In genomic region chr9:114892974-114893373, GRCm38 (mm10) we compare ENCODE assay signal across 30 mouse cellular contexts. TPM values are rescaled to one million over a fixed set of nuclear protein-coding genes. Genes with fewer than 3 reads are reported as not detected.
DNase-seq lines count a peak whose midpoint lies in the region; ATAC-seq and TF ChIP-seq lines count a peak whose summit lies in the region.
"Had no signal": no experiment of that assay in that cellular context is flagged by ENCODE, and none has a peak within 500 bp of the region (broad histone marks: within the 10 kb centered on the region; RNA-seq: fewer than 3 reads in every experiment).

No protein-coding gene starts in this region.

- peak; percentile 35; the same call in 1 of the 2 replicates for ATAC-seq in lung, embryonic 15.5 days (ENCODE audit: borderline replicate concordance, extremely low read depth, low FRiP score, low TSS enrichment)
- no peak for ATAC-seq in intestine, postnatal 0 days
- ATAC-seq in kidney, embryonic 15.5 days (replicated peaks; ENCODE audit: low FRiP score): no peak
- ATAC-seq: activated CD4-positive, CD25-positive, alpha-beta regulatory T cell, adult 4 months; CD4-positive, CD25-positive, alpha-beta regulatory T cell, adult 4 months; forebrain, embryonic 15.5 days had no signal

- TF ChIP-seq CTCF in intestine, postnatal 0 days (IDR thresholded peaks at IDR 0.05; ENCODE audit: low read depth): no peak

- no peaks in the 10 kb centered on the region for H3K36me3 ChIP-seq in lung, embryonic 15.5 days
- no peaks in the 10 kb centered on the region for H3K36me3 ChIP-seq in intestine, postnatal 0 days (ENCODE audit: control insufficient read depth, insufficient read depth)
- no peaks in the 10 kb centered on the region for H3K36me3 ChIP-seq in kidney, embryonic 15.5 days
- H3K36me3 ChIP-seq: embryonic facial prominence, embryonic 10.5 days; embryonic facial prominence, embryonic 13.5 days; forebrain, embryonic 12.5 days; forebrain, embryonic 15.5 days; heart, embryonic 12.5 days; heart, embryonic 15.5 days; hindbrain, embryonic 10.5 days had no signal

- no peak overlapping the region for H3K4me3 ChIP-seq in lung, embryonic 15.5 days
- no peak overlapping the region for H3K4me3 ChIP-seq in intestine, postnatal 0 days (ENCODE audit: low read depth, low read length)
- no peak overlapping the region for H3K4me3 ChIP-seq in kidney, embryonic 15.5 days (replicated peaks)
- H3K4me3 ChIP-seq: embryonic facial prominence, embryonic 10.5 days; embryonic facial prominence, embryonic 13.5 days; erythroblast, embryonic 14.5 days; forebrain, embryonic 12.5 days; forebrain, embryonic 15.5 days; heart, embryonic 12.5 days; heart, embryonic 15.5 days; hindbrain, embryonic 10.5 days; hindbrain, embryonic 13.5 days had no signal

- no peak for DNase-seq in lung, adult 18-20 months
- peak; percentile 21 for DNase-seq in lung, postnatal 10 days
- DNase-seq in lung, postnatal 25 days (ENCODE audit: low spot score): no peak
- DNase-seq in thymus, adult 18-20 months: no peak
- DNase-seq: adrenal gland, adult 8-10 months; adrenal gland, postnatal 25 days; cerebellum, adult 11-12 months; cerebellum, adult 8-10 months; cerebellum, postnatal 10 days; cerebellum, postnatal 36 days; embryo, embryonic 11 days; gastrocnemius, postnatal 25 days; heart, adult 18-20 months; heart, postnatal 10 days; heart, postnatal 36 days had no signal

- no peak overlapping the region for H3K27ac ChIP-seq in lung, embryonic 15.5 days
- no peak overlapping the region for H3K27ac ChIP-seq in intestine, postnatal 0 days (ENCODE audit: low read depth, low read length)
- H3K27ac ChIP-seq in kidney, embryonic 15.5 days: no peak overlapping the region
- H3K27ac ChIP-seq: embryonic facial prominence, embryonic 10.5 days; embryonic facial prominence, embryonic 13.5 days; forebrain, embryonic 12.5 days; forebrain, embryonic 15.5 days; heart, embryonic 15.5 days; hindbrain, embryonic 10.5 days; hindbrain, embryonic 13.5 days had no signal

- no peaks in the 10 kb centered on the region for H3K4me1 ChIP-seq in lung, embryonic 15.5 days
- H3K4me1 ChIP-seq in intestine, postnatal 0 days (replicated peaks; ENCODE audit: control insufficient read depth, insufficient read depth, low read length): no peaks in the 10 kb centered on the region
- 0 out of 2 replicates have a peak, but pooled peaks cover 12% of the 10 kb centered on the region for H3K4me1 ChIP-seq in kidney, embryonic 15.5 days
- H3K4me1 ChIP-seq: embryonic facial prominence, embryonic 10.5 days; embryonic facial prominence, embryonic 13.5 days; forebrain, embryonic 12.5 days; heart, embryonic 12.5 days; heart, embryonic 15.5 days; hindbrain, embryonic 10.5 days had no signal

- H3K27me3 ChIP-seq in lung, embryonic 15.5 days: no peaks in the 10 kb centered on the region
- H3K27me3 ChIP-seq in intestine, postnatal 0 days (replicated peaks; ENCODE audit: control insufficient read depth, insufficient read depth, low read length): no peaks in the 10 kb centered on the region
- no peaks in the 10 kb centered on the region for H3K27me3 ChIP-seq in kidney, embryonic 15.5 days
- H3K27me3 ChIP-seq: embryonic facial prominence, embryonic 13.5 days; forebrain, embryonic 12.5 days; forebrain, embryonic 15.5 days; heart, embryonic 12.5 days; heart, embryonic 15.5 days; hindbrain, embryonic 13.5 days had no signal

- WGBS in lung, embryonic 15.5 days: 52% methylated on average over 11 of the region's 11 CpGs
- WGBS in intestine, postnatal 0 days: 70% methylated on average over 11 of the region's 11 CpGs
- WGBS in kidney, embryonic 15.5 days: 85% methylated on average over 11 of the region's 11 CpGs

- no peak overlapping the region for H3K9ac ChIP-seq in lung, embryonic 15.5 days
- H3K9ac ChIP-seq in intestine, postnatal 0 days (ENCODE audit: low read depth, low read length): no peak overlapping the region
- H3K9ac ChIP-seq in kidney, embryonic 15.5 days: no peak overlapping the region
- H3K9ac ChIP-seq: embryonic facial prominence, embryonic 13.5 days; forebrain, embryonic 12.5 days; forebrain, embryonic 15.5 days; heart, embryonic 12.5 days; heart, embryonic 15.5 days; hindbrain, embryonic 13.5 days had no signal

- H3K4me2 ChIP-seq in lung, embryonic 15.5 days: 0 out of 2 replicates have a peak overlapping the region, but pooled peaks have one; percentile 22
- peak overlapping the region; percentile 28; the same call in 1 of the 2 replicates for H3K4me2 ChIP-seq in intestine, postnatal 0 days (replicated peaks; ENCODE audit: low read depth)
- H3K4me2 ChIP-seq in kidney, embryonic 15.5 days: no peak overlapping the region
- H3K4me2 ChIP-seq: embryonic facial prominence, embryonic 13.5 days; forebrain, embryonic 12.5 days; forebrain, embryonic 15.5 days; heart, embryonic 12.5 days; heart, embryonic 15.5 days; hindbrain, embryonic 13.5 days had no signal

- no peaks in the 10 kb centered on the region for H3K9me3 ChIP-seq in lung, embryonic 15.5 days
- H3K9me3 ChIP-seq in intestine, postnatal 0 days (ENCODE audit: control insufficient read depth): no peaks in the 10 kb centered on the region
- H3K9me3 ChIP-seq in kidney, embryonic 15.5 days (replicated peaks): no peaks in the 10 kb centered on the region
- H3K9me3 ChIP-seq: forebrain, embryonic 15.5 days; heart, embryonic 15.5 days; hindbrain, embryonic 13.5 days had no signal

RNA-seq across cellular contexts. Expression of gene Gpd1l, which starts 40.8 kb away (rescaled TPM):
- 16.4 and 17.9 TPM in 2 replicates for polyA plus RNA-seq in lung, embryonic 15.5 days (2015; fragmentation: Nextera tagmentation; extraction: Ambion mirVana)
- polyA plus RNA-seq in intestine, postnatal 0 days (2015; fragmentation: Nextera tagmentation; extraction: Ambion mirVana): 31.4 and 32.9 TPM in 2 replicates
- 19.5 and 20.1 TPM in 2 replicates for polyA plus RNA-seq in kidney, embryonic 15.5 days (2015; fragmentation: Nextera tagmentation; extraction: Ambion mirVana)

RNA-seq across cellular contexts. Expression of gene Cmtm8, which starts 49.0 kb away (rescaled TPM):
- 93.2 and 102 TPM in 2 replicates for polyA plus RNA-seq in lung, embryonic 15.5 days (2015; fragmentation: Nextera tagmentation; extraction: Ambion mirVana)
- 91.5 and 104 TPM in 2 replicates for polyA plus RNA-seq in intestine, postnatal 0 days (2015; fragmentation: Nextera tagmentation; extraction: Ambion mirVana)
- 38.8 and 41.4 TPM in 2 replicates for polyA plus RNA-seq in kidney, embryonic 15.5 days (2015; fragmentation: Nextera tagmentation; extraction: Ambion mirVana)
- polyA plus RNA-seq: activated CD4-positive, CD25-positive, alpha-beta regulatory T cell, adult 4 months; C2C12; CD4-positive, CD25-positive, alpha-beta regulatory T cell, adult 4 months had no signal
